Mouse (Mus musculus): ENCODE data around the gene Klf7.

- TF ChIP-seq CTCF (conservative IDR thresholded peaks at IDR 0.05; ENCODE audit: insufficient read depth, insufficient read length, low read depth, low read length) (no peak), POLR2A (IDR thresholded peaks at IDR 0.05; ENCODE audit: low read depth, low read length) (no peak)
Measured at GRCm38 (mm10) chr1:64035804-64036203, 86.3 kb downstream of the Klf7 start.

Measured in kidney, adult 2 months (tissue).